Mouse (Mus musculus): ENCODE measurements around the gene Zfp385a. TPM values are rescaled to one million over a fixed set of nuclear protein-coding genes. Genes with fewer than 3 reads are reported as not detected.

Gene Zfp385a
- total RNA-seq, 2 experiments from 2014 or later = 16.6 to 18.4 TPM

DNA sequence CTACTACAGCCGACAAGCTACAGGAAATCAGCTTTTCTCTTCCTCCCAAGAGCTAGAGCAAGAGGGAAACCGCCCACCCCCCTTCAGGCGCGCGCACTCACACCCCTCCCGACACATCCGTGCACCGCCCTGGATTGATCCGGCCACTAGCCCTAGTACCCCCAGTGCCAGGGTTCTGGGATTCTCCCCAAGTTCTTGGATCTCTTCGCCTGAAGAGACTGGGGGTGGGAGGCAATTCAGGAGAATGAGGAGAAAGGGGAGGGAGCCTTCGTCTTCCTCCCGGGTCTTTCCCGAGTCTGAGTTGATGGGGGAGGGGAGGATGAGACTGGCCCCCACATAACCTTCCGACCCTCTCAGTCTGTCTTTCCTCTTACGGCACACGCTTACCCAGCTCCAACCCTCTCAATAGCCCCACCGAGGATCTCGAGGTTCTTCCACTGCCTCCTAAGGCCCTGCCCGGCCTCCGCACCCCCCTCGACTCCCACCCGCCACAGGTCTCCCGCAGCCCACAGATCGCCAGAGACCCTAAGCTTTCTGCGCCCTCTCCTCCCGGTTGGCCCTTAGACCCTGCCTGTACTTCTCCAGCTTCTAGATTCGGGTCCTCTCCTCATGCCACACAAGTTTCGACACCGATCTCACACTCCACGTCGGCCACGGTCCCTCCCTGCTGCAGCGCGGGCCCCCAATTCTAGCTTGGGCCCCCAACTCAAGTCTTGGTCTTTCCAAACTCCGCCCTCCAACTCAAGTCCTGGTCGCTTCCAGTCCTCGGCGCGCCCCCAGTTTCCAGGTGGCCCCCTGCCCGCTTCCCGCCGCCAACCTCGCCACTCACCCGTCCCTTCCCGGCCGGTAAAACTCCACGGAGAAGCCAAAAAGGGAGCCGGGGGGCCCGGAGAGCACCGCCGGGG is 25.8 kb upstream of the Zfp385a start:
- peak; percentile 64 to 69 for DNase-seq
- intact Hi-C loops (cut with DNase I) = loop anchor here (1.0 kb wide), 1 partner anchor 23 kb away; no protein-coding TSS in a partner anchor

- DNase-seq = no peak
- intact Hi-C loops (cut with DNase I) = no loop called here
Measured at GRCm38 (mm10) chr15:103364761-103365160, 24.9 kb upstream of the Zfp385a start.

GRCm38 (mm10) chr15:103363809-103364208 is 23.9 kb upstream of the Zfp385a start:
- intact Hi-C loops (cut with DNase I) = no loop called here
- DNase-seq = no peak

DNA sequence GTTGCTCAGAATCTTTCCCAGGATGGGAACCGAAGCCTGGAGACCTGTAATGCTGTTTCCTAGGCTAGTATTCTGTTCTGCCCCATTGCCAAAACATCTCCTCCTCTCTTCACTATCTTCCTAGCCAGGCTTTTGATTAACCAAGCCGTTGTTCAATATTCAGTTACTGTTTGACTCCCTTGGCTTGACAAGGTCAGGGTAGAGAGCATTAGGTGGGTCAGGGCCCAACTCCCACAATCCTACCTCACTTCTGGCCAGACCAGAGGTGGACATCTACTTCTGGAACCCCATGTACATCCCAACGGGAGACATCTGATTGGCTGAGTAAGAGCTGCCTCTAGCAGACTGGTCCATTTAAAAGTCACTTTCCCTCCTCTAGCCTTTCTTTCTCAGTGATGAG is 23.1 kb upstream of the Zfp385a start:
- DNase-seq = no peak
- intact Hi-C loops (cut with DNase I) = no loop called here

DNA sequence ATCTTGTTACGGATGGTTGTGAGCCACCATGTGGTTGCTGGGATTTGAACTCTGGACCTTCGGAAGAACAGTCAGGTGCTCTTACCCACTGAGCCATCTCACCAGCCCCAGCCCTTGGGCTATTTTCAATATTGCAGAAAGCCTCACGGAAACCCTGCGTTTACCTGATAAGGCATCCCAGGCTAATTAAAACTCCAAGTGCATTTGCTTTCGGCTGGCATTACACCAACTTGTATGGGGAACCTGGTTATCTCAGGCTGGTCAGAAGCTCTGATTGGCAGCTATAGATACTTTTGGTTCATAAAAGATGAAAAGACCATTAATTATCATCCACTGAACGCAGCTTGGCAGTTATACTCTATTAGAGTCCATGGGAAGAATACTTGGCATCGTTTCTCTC is 22.4 kb upstream of the Zfp385a start:
- no peak for DNase-seq
- intact Hi-C loops (cut with DNase I) = no loop called here

DNA sequence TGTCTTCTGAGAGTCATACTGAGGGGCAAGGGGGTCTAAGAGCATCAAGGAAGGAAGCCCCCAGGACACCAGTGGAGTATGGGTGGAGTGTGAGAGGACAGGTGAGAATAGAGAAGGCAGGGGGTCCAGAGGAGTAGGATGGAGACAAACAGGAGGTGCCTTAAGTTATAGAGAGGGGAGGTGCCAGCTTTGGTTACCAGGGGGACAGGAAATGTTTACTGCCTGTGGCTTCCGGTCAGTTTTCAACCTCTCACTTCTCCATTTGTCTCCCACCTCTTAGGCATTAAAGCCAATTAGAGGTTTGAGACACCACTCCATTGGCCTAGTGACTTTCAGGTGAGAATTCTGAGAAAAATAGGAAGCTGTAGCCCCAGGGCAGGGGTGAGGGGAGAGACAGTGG is 21.4 kb upstream of the Zfp385a start:
- intact Hi-C loops (cut with DNase I) = no loop called here
- no peak for DNase-seq

DNA sequence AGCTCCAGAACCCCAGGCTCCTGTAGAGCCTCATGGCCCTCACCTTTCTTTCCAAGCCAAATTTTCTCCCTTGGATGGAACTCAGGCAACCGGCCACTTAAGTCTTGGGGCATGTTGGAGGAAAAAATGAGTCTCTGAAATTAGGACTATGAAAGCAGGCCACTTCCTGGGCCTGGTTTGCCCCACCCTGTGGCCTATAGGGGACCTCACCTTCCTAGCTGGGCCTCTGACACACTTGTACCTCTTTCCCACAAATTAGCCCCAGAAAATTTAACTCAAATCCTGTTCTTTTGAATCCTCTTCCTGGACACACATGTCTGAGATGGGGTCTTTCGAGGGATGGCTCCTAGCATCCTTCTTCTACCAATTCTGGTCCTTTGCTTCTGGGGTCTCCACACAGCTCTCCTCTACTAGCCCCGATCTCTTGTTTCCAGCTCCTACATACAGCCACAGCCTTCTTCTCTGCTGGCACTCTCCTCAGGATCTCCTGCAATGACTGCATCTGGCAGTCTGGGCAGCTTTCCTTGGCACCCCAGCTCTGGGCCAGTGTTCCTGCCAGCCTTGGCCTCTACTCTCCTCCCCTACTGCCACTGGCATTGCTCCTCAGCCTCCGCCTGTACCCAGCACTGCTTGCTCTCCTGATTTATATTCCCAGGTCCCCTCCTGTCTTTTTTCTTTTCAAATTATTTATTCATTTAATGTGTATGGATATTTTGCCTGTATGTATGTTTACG is 20.1 kb upstream of the Zfp385a start:
- intact Hi-C loops (cut with DNase I) = no loop called here
- peak; percentile 61 to 72 for DNase-seq

DNA sequence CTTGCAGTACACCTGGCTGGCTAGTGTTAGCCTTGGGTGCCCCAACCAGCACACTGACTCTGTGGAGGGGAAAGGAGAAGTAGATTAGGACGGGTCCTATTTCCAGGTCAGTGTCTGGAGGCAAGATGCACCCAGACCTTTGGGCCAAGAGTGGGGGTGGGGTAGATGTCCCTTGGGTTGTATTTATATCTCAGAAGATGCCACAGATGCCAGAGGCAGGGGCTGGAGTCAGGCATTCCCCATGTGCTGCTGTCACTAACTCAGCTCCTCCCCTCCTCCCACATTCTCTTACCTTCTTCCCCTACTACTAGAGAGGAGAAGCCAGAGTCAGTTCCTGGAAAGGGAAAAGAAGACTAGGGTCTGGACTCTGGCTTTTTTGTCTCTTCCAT is 19.2 kb upstream of the Zfp385a start:
- intact Hi-C loops (cut with DNase I) = no loop called here

GRCm38 (mm10) chr15:103358278-103359121 is 18.6 kb upstream of the Zfp385a start:
- no peak for DNase-seq
- intact Hi-C loops (cut with DNase I) = no loop called here

More for the DNA sequence above, 19.2 kb upstream of the Zfp385a start:
- no peak for DNase-seq

DNA sequence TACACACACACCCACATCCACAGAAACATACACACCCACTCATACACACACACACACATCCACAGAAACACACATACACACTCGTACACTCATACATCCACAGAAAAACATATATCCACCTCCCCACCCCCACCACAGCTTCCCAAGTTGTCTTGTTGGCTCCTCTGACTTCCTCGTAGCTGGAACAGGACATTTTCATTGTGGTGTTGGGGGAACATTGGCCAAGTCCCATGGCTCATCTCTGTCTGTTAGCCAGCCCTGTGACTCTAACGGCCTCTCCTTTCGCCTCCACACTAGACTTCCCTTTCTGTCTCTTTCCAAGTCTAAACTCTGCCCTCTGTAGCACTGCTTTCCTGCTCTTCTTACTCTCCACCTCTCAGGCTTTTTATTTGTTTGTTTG is 17.9 kb upstream of the Zfp385a start:
- intact Hi-C loops (cut with DNase I) = no loop called here

DNA sequence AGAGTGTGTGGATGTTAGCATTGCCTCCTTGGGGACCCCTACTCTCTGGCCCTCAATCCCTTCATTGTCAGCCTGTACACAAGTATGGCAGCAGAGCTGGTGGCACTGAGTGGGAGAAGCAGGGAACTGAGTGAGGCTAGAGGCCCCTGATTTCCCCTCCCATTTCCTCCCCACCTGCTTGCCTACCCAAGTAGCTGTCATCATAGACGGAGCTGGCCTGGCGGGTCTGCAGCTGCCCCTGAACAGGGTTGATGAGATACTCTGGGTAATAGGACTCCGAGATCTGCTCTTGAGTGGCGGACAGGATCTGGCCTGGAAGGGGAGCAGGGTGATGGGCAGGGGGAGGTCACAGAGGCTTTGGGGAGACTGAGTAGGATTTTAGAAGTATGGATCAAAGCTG is 16.2 kb upstream of the Zfp385a start:
- no peak for DNase-seq
- intact Hi-C loops (cut with DNase I) = no loop called here

More for the DNA sequence above, 17.9 kb upstream of the Zfp385a start:
- no peak for DNase-seq

DNA sequence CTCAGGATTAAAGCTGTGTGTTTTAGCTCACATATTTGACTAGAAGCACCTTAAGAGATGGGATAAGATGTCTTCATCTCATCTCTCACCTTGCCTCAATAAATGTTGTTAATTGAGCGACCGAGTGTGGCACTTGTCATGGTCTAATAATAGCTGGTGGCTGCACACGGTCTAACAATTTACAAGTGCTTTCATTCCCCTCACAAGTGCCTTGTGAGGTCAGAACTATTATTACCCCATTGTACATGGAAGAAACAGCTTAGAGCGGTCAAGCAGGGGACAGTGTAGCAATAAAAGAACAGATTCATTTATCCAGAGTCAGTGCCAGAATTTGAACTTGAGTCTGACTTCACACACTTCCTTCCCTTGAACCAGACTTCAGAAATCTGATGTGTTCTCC is 15.5 kb upstream of the Zfp385a start:
- intact Hi-C loops (cut with DNase I) = no loop called here
- no peak for DNase-seq

DNA sequence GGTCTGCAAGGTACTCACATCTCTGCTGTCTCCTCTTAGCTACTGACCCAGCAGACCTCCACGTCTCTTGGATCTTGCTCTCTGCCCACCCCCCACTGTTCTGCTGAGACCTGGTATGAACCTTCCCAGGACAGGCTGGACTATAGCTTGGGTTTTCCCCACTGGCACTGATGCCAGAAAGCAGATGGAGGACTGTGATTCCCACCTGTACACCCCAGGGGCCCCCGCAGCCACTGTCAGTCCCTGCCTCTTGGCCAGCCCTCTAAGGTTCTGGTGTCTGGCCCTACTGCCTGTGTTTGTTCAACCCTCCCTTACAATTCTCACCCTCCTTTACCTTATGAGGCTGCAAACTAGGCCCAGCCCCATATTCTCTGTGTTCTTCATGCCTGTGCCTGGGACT is 14.8 kb upstream of the Zfp385a start:
- intact Hi-C loops (cut with DNase I) = no loop called here
- DNase-seq = no peak

GRCm38 (mm10) chr15:103353511-103354256 is 13.8 kb upstream of the Zfp385a start:
- no peak for DNase-seq
- intact Hi-C loops (cut with DNase I) = loop anchor here (1.0 kb wide), 1 partner anchor 35 kb away; no protein-coding TSS in a partner anchor

- intact Hi-C loops (cut with DNase I) = loop anchor here (1.0 kb wide), 1 partner anchor 35 kb away; no protein-coding TSS in a partner anchor
- DNase-seq = peak; percentile 64 to 77
Measured at GRCm38 (mm10) chr15:103352856-103353255, 13.0 kb upstream of the Zfp385a start.

DNA sequence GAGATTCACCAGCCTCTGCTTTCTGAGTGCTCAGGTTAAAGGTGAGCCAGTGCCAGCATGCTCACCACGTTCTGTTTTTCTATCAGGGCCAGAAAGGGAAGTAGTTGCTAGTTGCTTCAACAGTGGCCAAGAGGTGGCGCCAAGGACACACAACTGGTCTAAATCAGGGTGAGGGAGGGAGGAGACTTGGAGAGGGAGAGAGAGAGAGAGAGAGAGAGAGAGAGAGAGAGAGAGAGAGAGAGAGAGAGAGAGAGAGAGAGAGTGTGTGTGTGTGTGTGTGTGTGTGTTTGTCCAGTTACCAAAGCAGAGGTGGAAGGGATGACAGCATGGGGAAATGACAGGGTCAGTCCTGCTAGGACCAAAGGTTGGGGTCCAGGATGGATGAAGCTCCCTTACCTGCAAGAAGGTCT is 7.4 kb upstream of the Zfp385a start:
- intact Hi-C loops (cut with DNase I) = loop anchor here (2.0 kb wide), 1 partner anchor 42 kb away; no protein-coding TSS in a partner anchor
- DNase-seq = peak; percentile 71 to 76

DNA sequence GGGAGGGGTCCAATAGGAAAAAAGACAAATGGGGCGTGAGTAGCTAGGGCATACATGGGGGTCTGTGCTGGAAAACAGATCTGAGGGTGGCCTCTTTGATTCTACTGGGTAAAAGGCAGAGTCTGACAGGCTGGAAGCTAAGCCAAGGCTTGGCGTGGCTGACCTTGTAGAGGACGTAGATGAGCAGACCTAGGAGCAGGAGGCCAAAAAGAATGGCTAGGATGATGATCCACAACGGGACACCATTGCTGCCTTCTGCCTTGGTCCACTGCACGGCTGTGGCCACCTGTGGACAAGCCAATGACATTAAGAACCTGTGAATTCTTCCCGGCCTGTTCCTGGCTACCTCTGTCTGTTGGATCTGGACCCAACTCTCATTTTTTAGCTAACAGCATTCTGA is 5.9 kb upstream of the Zfp385a start:
- no peak for DNase-seq
- intact Hi-C loops (cut with DNase I) = loop anchor here (2.0 kb wide), 1 partner anchor 43 kb away; no protein-coding TSS in a partner anchor

DNA sequence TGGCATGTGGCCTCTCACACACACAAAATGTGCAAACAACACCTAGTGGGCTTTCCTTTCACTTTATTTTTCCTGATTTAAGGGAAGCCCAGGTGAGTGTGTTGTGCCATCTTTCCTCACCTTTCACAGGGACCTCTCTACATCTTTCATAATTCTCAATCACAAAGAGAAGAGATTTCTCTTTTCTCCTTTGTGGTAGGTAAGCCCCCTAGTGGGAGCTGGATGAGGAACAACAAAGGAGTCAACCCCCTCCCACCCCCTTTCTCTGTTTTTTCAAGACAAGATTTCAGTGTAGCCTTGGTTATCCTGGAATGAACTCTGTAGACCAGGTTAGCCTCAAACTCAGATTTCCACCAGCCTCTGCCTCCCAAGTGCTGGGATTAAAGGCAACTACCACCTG is 3.7 kb upstream of the Zfp385a start:
- intact Hi-C loops (cut with DNase I) = no loop called here
- no peak for DNase-seq

- DNase-seq = no peak
- intact Hi-C loops (cut with DNase I) = no loop called here
Measured at GRCm38 (mm10) chr15:103343008-103343407, 3.1 kb upstream of the Zfp385a start.

- DNase-seq = peak; percentile 75 to 86
- intact Hi-C loops (cut with DNase I) = no loop called here
Measured at GRCm38 (mm10) chr15:103342415-103342814, 2.5 kb upstream of the Zfp385a start.

Data from heart, postnatal 14 days (tissue).